Mouse (Mus musculus) lung, embryonic 16.5 days (tissue): Measurements from ENCODE around the gene Osgep. TPM values are rescaled to one million over a fixed set of nuclear protein-coding genes. Genes with fewer than 3 reads are reported as not detected.
"Not testable (repeated sequence)": the region's sequence is repeated elsewhere in the genome, so short reads cannot be mapped to it uniquely, and the experiment has no call there.

Experiments
- ATAC-seq: fragments of 200-750 bp; cut with Nextera tagmentation; 2 replicates; pipeline ENCODE4 v1.8.0; 2017; ENCODE audit warnings: low read depth, mild to moderate bottlenecking, moderate library complexity
- H3K27ac ChIP-seq: fragments of 300-500 bp; sonication (generic); 2 replicates; pipeline ENCODE4 v1.5.1; 2014; ENCODE audit warnings: mild to moderate bottlenecking, control low read depth, low read length
- H3K27me3 ChIP-seq: fragments of 300-500 bp; sonication (generic); 2 replicates; pipeline ENCODE4 v1.6.1; 2014; ENCODE audit warnings: low read depth, low read length, mixed read lengths; ENCODE audit not compliant: control insufficient read depth, insufficient read depth
- H3K36me3 ChIP-seq: fragments of 300-500 bp; sonication (generic); 2 replicates; pipeline ENCODE4 v1.6.1; 2014; ENCODE audit warnings: low read length; ENCODE audit not compliant: control insufficient read depth, insufficient read depth
- H3K4me1 ChIP-seq: fragments of 300-500 bp; sonication (generic); replicated peaks from 2 replicates; pipeline ENCODE4 v1.6.1; 2014; ENCODE audit warnings: low read length, mixed read lengths; ENCODE audit not compliant: control insufficient read depth, insufficient read depth
- H3K4me2 ChIP-seq: fragments of 300-500 bp; sonication (generic); 2 replicates; pipeline ENCODE4 v1.6.1; 2014; ENCODE audit warnings: low read depth, low read length, control low read depth
- H3K4me3 ChIP-seq: fragments of 300-500 bp; sonication (generic); 2 replicates; pipeline ENCODE4 v1.5.1; 2014; ENCODE audit warnings: mild to moderate bottlenecking, low read length, control low read depth
- H3K9ac ChIP-seq: fragments of 300-500 bp; sonication (generic); 2 replicates; pipeline ENCODE4 v1.6.1; 2014; ENCODE audit warnings: low read length, control low read depth
- H3K9me3 ChIP-seq: fragments of 300-500 bp; sonication (generic); 2 replicates; pipeline ENCODE4 v1.6.1; 2016; ENCODE audit warnings: low read length; ENCODE audit not compliant: control insufficient read depth
- WGBS: fragments of 180-500 bp; shearing (Covaris S2); extraction: QIAGEN DNeasy Blood & Tissue Kit; methylation state at CpG from one replicate; pipeline ENCODE4 v1.1.7; 2014; 5-methylcytosine and 5-hydroxymethylcytosine counted together
- polyA plus RNA-seq: library from polyadenylated mRNA; unstranded; fragments of >200 nt; fragmentation: Nextera tagmentation; extraction: Ambion mirVana; gene quantifications from 2 replicates; pipeline ENCODE4 v1.2.1, GENCODE M21; 2015

Gene Osgep
- polyA plus RNA-seq, 1 experiment from 2014 or later = 153 TPM

GRCm38 (mm10) chr14:50957146-50957545, 32.5 kb upstream of the Osgep start:
- 54% methylated on average over 3 of the region's 3 CpGs for WGBS
- H3K36me3 ChIP-seq, H3K27ac ChIP-seq, H3K4me1 ChIP-seq, ATAC-seq, H3K4me3 ChIP-seq, H3K4me2 ChIP-seq, H3K9ac ChIP-seq, H3K9me3 ChIP-seq, H3K27me3 ChIP-seq: not testable (repeated sequence)

GRCm38 (mm10) chr14:50956724-50957123, 32.0 kb upstream of the Osgep start:
- not testable (repeated sequence) for ATAC-seq, H3K9me3 ChIP-seq, H3K27ac ChIP-seq, H3K4me1 ChIP-seq, H3K36me3 ChIP-seq, H3K27me3 ChIP-seq, H3K4me3 ChIP-seq, H3K9ac ChIP-seq
- peak overlapping the region; percentile 45; the same call in 1 of the 2 replicates for H3K4me2 ChIP-seq
- WGBS = 84% methylated on average over 6 of the region's 6 CpGs

GRCm38 (mm10) chr14:50955942-50956508, 31.3 kb upstream of the Osgep start, which contains the start of gene Pnp2:
Gene Pnp2 (plus strand): TSS chr14:50955992.
- WGBS = 4% methylated on average over 19 of the region's 19 CpGs
- H3K4me3 ChIP-seq = peak within 1 kb of the TSS; percentile 27
- not testable (repeated sequence) for H3K27ac ChIP-seq

GRCm38 (mm10) chr14:50955487-50955886, 30.8 kb upstream of the Osgep start:
- Histone ChIP-seq H3K27me3 (no peaks in the 10 kb centered on the region), H3K4me3 (no peak overlapping the region), H3K4me1 (no peaks in the 10 kb centered on the region), H3K4me2 (no peak overlapping the region), H3K9me3 (no peaks in the 10 kb centered on the region), H3K27ac (no peak overlapping the region), H3K9ac (no peak overlapping the region), H3K36me3 (peaks cover 2% of the 10 kb centered on the region; the same call in 1 of the 2 replicates)
- ATAC-seq = no peak
- 77% methylated on average over 10 of the region's 10 CpGs for WGBS

More at GRCm38 (mm10) chr14:50955942-50956508, 31.3 kb upstream of the Osgep start, which contains the start of gene Pnp2:
- H3K4me1 ChIP-seq, H3K27me3 ChIP-seq, H3K9me3 ChIP-seq, H3K36me3 ChIP-seq: not testable (repeated sequence)
- H3K9ac ChIP-seq = peak within 1 kb of the TSS; percentile 35; the same call in 1 of the 2 replicates
- H3K4me2 ChIP-seq = peak within 1 kb of the TSS; percentile 45
- peak; percentile 89 for ATAC-seq

- 20% methylated on average over 3 of the region's 3 CpGs for WGBS
Measured at GRCm38 (mm10) chr14:50945526-50945925, 20.8 kb upstream of the Osgep start.

GRCm38 (mm10) chr14:50945081-50945480, 20.4 kb upstream of the Osgep start:
- not testable (repeated sequence) for ATAC-seq, H3K27me3 ChIP-seq, H3K36me3 ChIP-seq, H3K9me3 ChIP-seq, H3K4me1 ChIP-seq
- Histone ChIP-seq H3K9ac (peak overlapping the region; percentile 72), H3K4me3 (peak overlapping the region; percentile 64), H3K27ac (peak overlapping the region; percentile 95), H3K4me2 (peak overlapping the region; percentile 75)
- 8% methylated on average over 6 of the region's 6 CpGs for WGBS

More at GRCm38 (mm10) chr14:50945526-50945925, 20.8 kb upstream of the Osgep start:
- H3K4me3 ChIP-seq = peak overlapping the region; percentile 64
- H3K27ac ChIP-seq = peak overlapping the region; percentile 95
- H3K4me2 ChIP-seq = peak overlapping the region; percentile 75
- not testable (repeated sequence) for H3K36me3 ChIP-seq, H3K4me1 ChIP-seq, H3K27me3 ChIP-seq, ATAC-seq, H3K9me3 ChIP-seq
- H3K9ac ChIP-seq = peak overlapping the region; percentile 72

GRCm38 (mm10) chr14:50944668-50945033, 20.0 kb upstream of the Osgep start:
- H3K4me1 ChIP-seq, H3K9me3 ChIP-seq, H3K36me3 ChIP-seq, H3K27me3 ChIP-seq: not testable (repeated sequence)
- Histone ChIP-seq H3K9ac (peak overlapping the region; percentile 72), H3K4me3 (peak overlapping the region; percentile 64), H3K4me2 (peak overlapping the region; percentile 75), H3K27ac (peak overlapping the region; percentile 95)
- WGBS = under 1% methylated on average over 15 of the region's 15 CpGs
- peak; percentile 92 for ATAC-seq

GRCm38 (mm10) chr14:50943932-50944667, 19.4 kb upstream of the Osgep start, which contains the start of gene Gm49342:
Gene Gm49342 (plus strand): TSS chr14:50944517.
- peak within 1 kb of the TSS; percentile 72 for H3K9ac ChIP-seq
- 9% methylated on average over 31 of the region's 31 CpGs for WGBS
- 0 out of 2 replicates have a peak, but pooled peaks cover 2% of the 10 kb centered on the region for H3K36me3 ChIP-seq
- H3K9me3 ChIP-seq = no peaks in the 10 kb centered on the region
- H3K4me3 ChIP-seq = peak within 1 kb of the TSS; percentile 64
- peak within 1 kb of the TSS; percentile 75 for H3K4me2 ChIP-seq
- ATAC-seq = peak; percentile 99
- H3K27me3 ChIP-seq = no peaks in the 10 kb centered on the region
- H3K4me1 ChIP-seq = peaks cover 6% of the 10 kb centered on the region; the same call in 1 of the 2 replicates
- peak within 1 kb of the TSS; percentile 95 for H3K27ac ChIP-seq

- no peaks in the 10 kb centered on the region for H3K4me1 ChIP-seq
- no peak overlapping the region for H3K4me3 ChIP-seq
- ATAC-seq = no peak
- H3K9ac ChIP-seq = no peak overlapping the region
- no peak overlapping the region for H3K4me2 ChIP-seq
- H3K27ac ChIP-seq = no peak overlapping the region
- no peaks in the 10 kb centered on the region for H3K27me3 ChIP-seq
- WGBS = 32% methylated on average over 2 of the region's 2 CpGs
- no peaks in the 10 kb centered on the region for H3K9me3 ChIP-seq
- no peaks in the 10 kb centered on the region for H3K36me3 ChIP-seq
Measured at GRCm38 (mm10) chr14:50938940-50939339, 14.2 kb upstream of the Osgep start.
